Mouse (Mus musculus): ENCODE data around the gene Ankrd39. TPM values are rescaled to one million over a fixed set of nuclear protein-coding genes. Genes with fewer than 3 reads are reported as not detected.

The Ankrd39 gene
- 18.2 and 20.9 TPM in 2 replicates for polyA plus RNA-seq (2012; rRNA removed)

DNA sequence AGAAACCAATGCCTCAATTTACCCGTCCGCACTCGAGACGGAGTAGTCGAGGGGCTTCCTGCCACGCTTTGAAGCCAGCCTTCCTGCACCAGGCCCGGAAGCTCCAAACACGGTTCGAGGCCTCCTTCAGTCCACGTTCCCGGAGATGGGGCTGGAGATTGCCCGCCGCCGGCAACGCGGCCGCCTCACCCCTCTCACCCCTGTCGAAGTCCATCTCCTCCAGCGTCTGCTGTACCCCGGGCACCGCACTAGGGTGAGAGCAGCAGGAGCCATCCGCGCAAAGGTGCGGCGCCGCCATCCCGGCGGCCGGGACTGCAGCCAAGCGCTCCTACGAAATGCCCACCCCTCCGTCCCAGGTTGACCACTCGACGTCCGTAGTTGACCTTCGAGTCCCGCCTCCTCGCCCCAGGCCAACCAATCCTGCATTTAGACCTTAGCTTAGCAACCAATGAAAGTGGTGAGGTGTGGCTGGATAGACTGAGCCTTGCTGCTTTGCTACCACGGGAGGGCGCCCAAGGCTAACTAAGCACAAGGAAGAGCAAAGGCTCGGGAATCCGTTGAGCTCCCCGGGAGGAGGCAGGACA, at the start of gene Ankrd39:
Gene Ankrd39 (minus strand): TSS at position 558 of the 584 bp plus-strand sequence.

DNA sequence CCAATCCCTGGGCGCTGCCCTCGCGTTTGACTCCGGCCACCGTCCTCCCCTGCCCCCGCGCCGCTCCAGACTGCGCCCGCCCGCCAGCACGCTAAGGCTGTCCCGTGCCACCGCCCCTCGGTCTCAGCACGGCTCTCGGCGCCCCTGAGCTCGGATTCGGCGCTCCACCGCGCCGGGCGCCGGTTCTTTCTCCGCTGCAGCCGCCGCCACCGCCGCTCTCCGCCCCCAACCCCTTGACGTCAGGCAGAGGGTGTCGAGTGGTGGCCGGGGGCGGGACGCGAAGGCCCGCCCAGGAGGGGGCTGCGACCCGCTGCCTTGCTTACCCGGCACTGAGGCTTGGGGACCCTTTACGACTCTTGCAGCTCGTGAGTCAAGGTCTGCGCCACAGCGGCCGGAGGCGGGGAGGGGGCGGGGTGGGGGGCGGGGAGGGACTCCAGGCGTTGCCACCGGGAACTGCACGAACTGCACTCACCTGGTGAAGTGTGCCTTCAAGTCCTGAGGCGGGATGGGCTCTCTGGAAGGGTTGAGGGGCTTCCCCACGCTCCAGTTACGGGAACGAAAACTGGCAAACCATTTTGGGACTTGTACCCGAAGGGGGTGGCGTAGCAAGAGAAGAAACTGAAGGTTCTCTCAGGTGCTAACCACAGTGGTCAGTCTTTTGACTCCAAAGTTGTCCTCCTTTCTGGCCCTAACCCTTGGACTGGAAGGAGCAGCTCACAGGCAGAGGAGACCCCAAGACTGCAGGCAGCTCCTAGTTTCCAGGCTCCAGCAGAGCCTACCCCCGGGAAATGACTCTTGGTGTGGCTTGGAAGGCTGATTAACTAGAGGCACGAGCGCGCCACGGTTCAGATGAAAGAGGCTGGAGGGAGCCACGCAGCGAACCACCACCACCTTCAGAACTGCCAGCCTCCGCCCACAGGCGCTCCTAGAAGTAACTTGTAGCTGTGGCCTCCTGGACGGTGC, 11.1 kb upstream of the Ankrd39 start, which contains the start of gene Sema4c:
Gene Sema4c (minus strand): TSS at position 319 of the 963 bp plus-strand sequence.

DNA sequence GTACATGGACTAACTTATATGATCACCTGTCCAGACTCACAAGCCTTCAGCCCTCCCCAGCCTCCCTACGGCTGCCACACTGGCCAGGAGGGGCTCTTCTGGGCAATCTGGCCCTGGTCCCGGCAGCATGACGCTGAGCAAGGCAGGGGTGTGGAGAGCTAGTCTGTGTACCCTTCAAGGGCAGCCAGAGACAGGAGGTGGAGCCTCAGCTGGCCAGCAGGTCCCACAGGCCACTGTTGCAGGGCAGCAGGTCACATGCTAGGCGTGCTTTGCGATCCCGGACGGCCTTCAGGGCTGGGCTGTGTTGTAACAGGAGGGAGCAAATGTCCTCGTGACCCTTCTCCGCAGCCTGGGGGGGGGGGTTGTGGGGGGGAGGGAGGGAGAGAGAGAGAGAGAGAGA, 8.1 kb downstream of the Ankrd39 start, which contains the start of gene Gm42417:
Gene Gm42417 (minus strand): TSS at position 244 of the 400 bp plus-strand sequence.

GRCm38 (mm10) chr1:36536783-36537182, 10.5 kb downstream of the Ankrd39 start, which contains the start of gene Ankrd23:
TSS of gene Ankrd23 (minus strand) at chr1:36536883.

DNA sequence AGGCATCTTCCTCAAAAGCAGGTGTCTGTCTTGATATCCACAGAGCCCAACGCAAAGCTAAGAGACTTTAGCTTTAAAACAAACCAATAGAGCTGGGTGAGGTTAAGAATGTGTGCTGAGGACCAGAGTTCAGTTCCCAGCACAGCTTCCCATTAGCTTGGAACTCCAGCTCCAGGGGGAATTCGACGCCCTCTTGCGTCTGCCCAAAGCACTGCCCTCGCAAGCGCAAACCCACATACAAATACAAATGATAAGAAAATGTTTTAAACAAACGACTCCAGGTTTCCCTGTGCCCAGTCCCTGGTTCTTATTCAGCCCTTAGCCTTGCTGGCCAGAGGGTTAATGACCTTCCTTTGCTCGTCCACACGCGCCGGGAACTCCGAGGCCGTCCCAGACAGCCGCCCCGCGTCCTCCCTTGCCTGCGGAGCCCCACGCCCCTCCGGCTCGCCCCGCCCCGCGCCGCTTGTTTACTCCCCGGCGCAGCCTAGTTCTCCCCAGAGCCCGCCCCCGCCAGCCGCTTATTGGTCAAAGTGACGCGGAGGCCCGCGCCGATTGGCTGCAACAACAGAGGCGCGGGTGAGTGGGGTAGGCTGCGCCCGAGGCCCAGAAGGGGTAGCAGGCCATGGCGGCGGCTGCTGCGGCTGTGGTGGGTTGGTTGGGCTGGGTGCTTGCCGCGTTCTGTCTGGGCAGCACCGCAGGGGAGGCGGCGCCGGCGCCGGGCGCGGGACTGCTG, 35.8 kb downstream of the Ankrd39 start, which contains the start of gene Cnnm3:
Gene Cnnm3 (plus strand): TSS at position 579 of the 733 bp plus-strand sequence.

Other genes starting within 250 kb of the Ankrd39 start
- gene Arid5a, start 239.7 kb downstream of the Ankrd39 start, polyA plus RNA-seq (2012; rRNA removed), result 2.1 and 4.5 TPM in 2 replicates
- 67.4 and 67.6 TPM in 2 replicates for gene Kansl3, start 178.3 kb downstream of the Ankrd39 start, polyA plus RNA-seq (2012; rRNA removed)
- gene Fer1l5, start 175.2 kb downstream of the Ankrd39 start, polyA plus RNA-seq (2012; rRNA removed), result 0.06 TPM in 2 replicates
- 44.0 and 46.1 TPM in 2 replicates for gene Lman2l, start 102.2 kb downstream of the Ankrd39 start, polyA plus RNA-seq (2012; rRNA removed)
- 3.6 and 4.3 TPM in 2 replicates for gene Cnnm4, start 75.8 kb downstream of the Ankrd39 start, polyA plus RNA-seq (2012; rRNA removed)
- gene Cnnm3, start 35.6 kb downstream of the Ankrd39 start, polyA plus RNA-seq (2012; rRNA removed), result 31.5 and 33.1 TPM in 2 replicates
- 18.3 and 20.0 TPM in 2 replicates for gene Ankrd23, start 10.6 kb downstream of the Ankrd39 start, polyA plus RNA-seq (2012; rRNA removed)
- gene Gm42417, start 8.0 kb downstream of the Ankrd39 start, polyA plus RNA-seq (2012; rRNA removed), result 0.06 and 0.12 TPM in 2 replicates
- 60.2 and 63.2 TPM in 2 replicates for gene Sema4c, start 10.9 kb upstream of the Ankrd39 start, polyA plus RNA-seq (2012; rRNA removed)
- gene Fam178b, start 135.7 kb upstream of the Ankrd39 start, polyA plus RNA-seq (2012; rRNA removed), result 0.30 and 0.33 TPM in 2 replicates
- 407 and 420 TPM in 2 replicates for gene Cox5b, start 144.0 kb upstream of the Ankrd39 start, polyA plus RNA-seq (2012; rRNA removed)
- 0.09 and 0.26 TPM in 2 replicates for gene 4933424G06Rik, start 162.7 kb upstream of the Ankrd39 start, polyA plus RNA-seq (2012; rRNA removed)
- gene Actr1b, start 167.0 kb upstream of the Ankrd39 start, polyA plus RNA-seq (2012; rRNA removed), result 205 and 209 TPM in 2 replicates
- 0.91 and 0.95 TPM in 2 replicates for gene Zap70, start 214.4 kb upstream of the Ankrd39 start, polyA plus RNA-seq (2012; rRNA removed)

All from central nervous system, embryonic 14 days (tissue).